26 mouse cellular contexts compared by ENCODE assay signal in genomic region chr7:99362137-99362536, GRCm38 (mm10). TPM values are rescaled to one million over a fixed set of nuclear protein-coding genes. Genes with fewer than 3 reads are reported as not detected.
A peak's percentile ranks its signal among the peaks of the same experiment; 100 is the strongest.
DNase-seq lines count a peak whose midpoint lies in the region; ATAC-seq and TF ChIP-seq lines count a peak whose summit lies in the region.
"Had no signal": no experiment of that assay in that cellular context is flagged by ENCODE, and none has a peak within 500 bp of the region (broad histone marks: within the 10 kb centered on the region; RNA-seq: fewer than 3 reads in every experiment).

No protein-coding gene starts in this region.

- DNase-seq in hindbrain, embryonic 10.5 days (ENCODE audit: low spot score), result no peak
- DNase-seq in midbrain, embryonic 10.5 days (ENCODE audit: low spot score), result no peak
- DNase-seq in embryonic facial prominence, embryonic 10.5 days (ENCODE audit: low spot score), result no peak
- DNase-seq in urinary bladder, postnatal 10 days (ENCODE audit: low spot score), result no peak
- DNase-seq in cerebellum, adult 11-12 months, result no peak
- DNase-seq: adrenal gland, adult 2 months; adrenal gland, postnatal 14 days; B cell, adult 2 months; cerebellum, adult 11 months; cerebellum, adult 8-10 months; cerebellum, postnatal 10 days; cerebellum, postnatal 36 days; embryo, embryonic 11 days; gastrocnemius, adult 2 months; gastrocnemius, postnatal 14 days; heart, adult 11 months; heart, postnatal 36 days; kidney, adult 11 months had no signal

- peaks cover 4% of the 10 kb centered on the region; the same call in 1 of the 2 replicates for H3K9me3 ChIP-seq in hindbrain, embryonic 10.5 days
- no peaks in the 10 kb centered on the region for H3K9me3 ChIP-seq in hindbrain, embryonic 16.5 days (ENCODE audit: control insufficient read depth, low read length)
- H3K9me3 ChIP-seq in midbrain, embryonic 10.5 days (replicated peaks), result 0 out of 2 replicates have a peak, but pooled peaks cover 6% of the 10 kb centered on the region
- H3K9me3 ChIP-seq in midbrain, embryonic 16.5 days (replicated peaks; ENCODE audit: control insufficient read depth, low read length, poor library complexity, severe bottlenecking), result no peaks in the 10 kb centered on the region
- H3K9me3 ChIP-seq in embryonic facial prominence, embryonic 10.5 days, result peaks cover 5% of the 10 kb centered on the region; the same call in 1 of the 2 replicates
- H3K9me3 ChIP-seq: hindbrain, embryonic 15.5 days; intestine, embryonic 15.5 days had no signal

- H3K4me2 ChIP-seq in hindbrain, embryonic 16.5 days (ENCODE audit: low read length), result no peak overlapping the region
- H3K4me2 ChIP-seq in midbrain, embryonic 16.5 days (ENCODE audit: low read length), result no peak overlapping the region
- peak overlapping the region; percentile 40 for H3K4me2 ChIP-seq in myocyte (ENCODE audit: low read depth)
- H3K4me2 ChIP-seq: heart, embryonic 11.5 days; hindbrain, embryonic 15.5 days; intestine, embryonic 15.5 days had no signal

- peaks cover 47% of the 10 kb centered on the region for H3K4me1 ChIP-seq in hindbrain, embryonic 10.5 days (replicated peaks)
- peaks cover 22% of the 10 kb centered on the region for H3K4me1 ChIP-seq in hindbrain, embryonic 16.5 days (ENCODE audit: control insufficient read depth, insufficient read depth, low read depth, low read length)
- peaks cover 45% of the 10 kb centered on the region for H3K4me1 ChIP-seq in midbrain, embryonic 10.5 days
- H3K4me1 ChIP-seq in midbrain, embryonic 16.5 days (ENCODE audit: control insufficient read depth, insufficient read depth, low read length), result peaks cover 23% of the 10 kb centered on the region
- H3K4me1 ChIP-seq in embryonic facial prominence, embryonic 10.5 days, result peaks cover 48% of the 10 kb centered on the region

- no peaks in the 10 kb centered on the region for H3K36me3 ChIP-seq in hindbrain, embryonic 10.5 days
- no peaks in the 10 kb centered on the region for H3K36me3 ChIP-seq in hindbrain, embryonic 16.5 days (ENCODE audit: control insufficient read depth, insufficient read depth, low read length)
- H3K36me3 ChIP-seq in midbrain, embryonic 10.5 days, result no peaks in the 10 kb centered on the region
- no peaks in the 10 kb centered on the region for H3K36me3 ChIP-seq in midbrain, embryonic 16.5 days (ENCODE audit: control insufficient read depth, insufficient read depth, low read length)
- H3K36me3 ChIP-seq in embryonic facial prominence, embryonic 10.5 days (replicated peaks), result no peaks in the 10 kb centered on the region
- no peaks in the 10 kb centered on the region for H3K36me3 ChIP-seq in myocyte (ENCODE audit: control insufficient read depth, insufficient read depth)
- H3K36me3 ChIP-seq: hindbrain, embryonic 15.5 days; intestine, embryonic 15.5 days had no signal

- H3K9ac ChIP-seq in hindbrain, embryonic 16.5 days (ENCODE audit: low read depth, low read length), result no peak overlapping the region
- H3K9ac ChIP-seq in midbrain, embryonic 16.5 days (ENCODE audit: low read depth, low read length), result no peak overlapping the region
- H3K9ac ChIP-seq: hindbrain, embryonic 15.5 days; intestine, embryonic 15.5 days had no signal

- H3K27me3 ChIP-seq in hindbrain, embryonic 10.5 days (ENCODE audit: insufficient read depth, poor library complexity, severe bottlenecking), result 0 out of 2 replicates have a peak, but pooled peaks cover 6% of the 10 kb centered on the region
- no peaks in the 10 kb centered on the region for H3K27me3 ChIP-seq in hindbrain, embryonic 16.5 days (replicated peaks; ENCODE audit: control insufficient read depth, insufficient read depth, low read length)
- 0 out of 2 replicates have a peak, but pooled peaks cover 8% of the 10 kb centered on the region for H3K27me3 ChIP-seq in midbrain, embryonic 10.5 days (ENCODE audit: low read depth, poor library complexity, severe bottlenecking)
- no peaks in the 10 kb centered on the region for H3K27me3 ChIP-seq in midbrain, embryonic 16.5 days (ENCODE audit: control insufficient read depth, insufficient read depth, low read depth, low read length)
- no peaks in the 10 kb centered on the region for H3K27me3 ChIP-seq in embryonic facial prominence, embryonic 10.5 days (replicated peaks; ENCODE audit: low read depth, poor library complexity, severe bottlenecking)
- H3K27me3 ChIP-seq in myocyte (ENCODE audit: control insufficient read depth, insufficient read depth, insufficient read length), result no peaks in the 10 kb centered on the region
- H3K27me3 ChIP-seq: hindbrain, embryonic 15.5 days; intestine, embryonic 15.5 days had no signal

- 81% methylated on average over 2 of the region's 2 CpGs for WGBS in hindbrain, embryonic 10.5 days
- 93% methylated on average over 2 of the region's 2 CpGs for WGBS in hindbrain, embryonic 16.5 days
- WGBS in midbrain, embryonic 10.5 days, result 82% methylated on average over 2 of the region's 2 CpGs
- WGBS in midbrain, embryonic 16.5 days, result 96% methylated on average over 2 of the region's 2 CpGs
- 96% methylated on average over 2 of the region's 2 CpGs for WGBS in embryonic facial prominence, embryonic 10.5 days

- H3K4me3 ChIP-seq in hindbrain, embryonic 10.5 days, result no peak overlapping the region
- no peak overlapping the region for H3K4me3 ChIP-seq in hindbrain, embryonic 16.5 days (ENCODE audit: low read length)
- H3K4me3 ChIP-seq in midbrain, embryonic 10.5 days, result no peak overlapping the region
- H3K4me3 ChIP-seq in midbrain, embryonic 16.5 days (ENCODE audit: low read depth, low read length), result no peak overlapping the region
- no peak overlapping the region for H3K4me3 ChIP-seq in embryonic facial prominence, embryonic 10.5 days
- no peak overlapping the region for H3K4me3 ChIP-seq in myocyte
- H3K4me3 ChIP-seq: gastrocnemius, adult 2 months; hindbrain, embryonic 15.5 days; intestine, embryonic 15.5 days had no signal

- H3ac ChIP-seq in myocyte (ENCODE audit: control insufficient read depth, insufficient read length), result no peak overlapping the region

- peak; percentile 5 for TF ChIP-seq POLR2A in myocyte (IDR thresholded peaks at IDR 0.05; ENCODE audit: insufficient read length, low read depth)

- H3K27ac ChIP-seq in hindbrain, embryonic 10.5 days, result peak overlapping the region; percentile 54; the same call in 1 of the 2 replicates
- no peak overlapping the region for H3K27ac ChIP-seq in hindbrain, embryonic 16.5 days (ENCODE audit: low read depth, low read length)
- 0 out of 2 replicates have a peak overlapping the region, but pooled peaks have one; percentile 95 for H3K27ac ChIP-seq in midbrain, embryonic 10.5 days (replicated peaks)
- H3K27ac ChIP-seq in midbrain, embryonic 16.5 days (ENCODE audit: low read length), result no peak overlapping the region
- H3K27ac ChIP-seq in embryonic facial prominence, embryonic 10.5 days (replicated peaks), result peak overlapping the region; percentile 94; the same call in 1 of the 2 replicates
- H3K27ac ChIP-seq: gastrocnemius, adult 2 months had no signal

- H3K79me2 ChIP-seq in myocyte (ENCODE audit: control insufficient read depth, insufficient read depth), result no peaks in the 10 kb centered on the region

- ATAC-seq in hindbrain, embryonic 16.5 days, result no peak
- ATAC-seq in midbrain, embryonic 16.5 days, result no peak
- ATAC-seq: CD4-positive, CD25-positive, alpha-beta regulatory T cell, adult 4 months; forebrain, embryonic 14.5 days; intestine, embryonic 15.5 days had no signal

TF ChIP-seq in myocyte, 11 proteins besides CTCF, POLR2A, EP300 and RAD21:
- no peak for TF ChIP-seq USF1 (IDR thresholded peaks at IDR 0.05; ENCODE audit: low read depth)
- TF ChIP-seq POLR2AphosphoS2 (IDR thresholded peaks at IDR 0.05; ENCODE audit: insufficient read length, low read depth), result no peak
- peak in 2 of 3 experiments; percentile 72 to 80 for TF ChIP-seq MYOG (IDR thresholded peaks at IDR 0.05; ENCODE audit: control insufficient read depth in 1 of 3, insufficient read depth in 1 of 3, insufficient read length in 2 of 3, low read depth in 2 of 3)
- TF ChIP-seq TCF3 (IDR thresholded peaks at IDR 0.05; ENCODE audit: insufficient read length, low read depth), result peak; percentile 35
- peak; percentile 62 to 87 (median 80) for TF ChIP-seq MYOD1 (IDR thresholded peaks at IDR 0.05; ENCODE audit: control insufficient read depth in 1 of 3, insufficient read length in 2 of 3, low read depth in 2 of 3)
- peak; percentile 14 for TF ChIP-seq TCF12 (IDR thresholded peaks at IDR 0.05; ENCODE audit: insufficient read depth, poor library complexity, severe bottlenecking)
- no peak for TF ChIP-seq MAX (IDR thresholded peaks at IDR 0.05; ENCODE audit: low read depth)
TF ChIP-seq in myocyte: peak in this region for 4.

RNA-seq across cellular contexts. Expression of gene Serpinh1, which starts 9.1 kb away (rescaled TPM):
- polyA plus RNA-seq in hindbrain, embryonic 10.5 days (2016; fragmentation: Nextera tagmentation; extraction: Ambion mirVana), result 861 and 996 TPM in 2 replicates
- 261 and 355 TPM in 2 replicates for polyA plus RNA-seq in hindbrain, embryonic 16.5 days (2015; fragmentation: Nextera tagmentation; extraction: Ambion mirVana)
- polyA plus RNA-seq in midbrain, embryonic 10.5 days (2016; fragmentation: Nextera tagmentation; extraction: Ambion mirVana), result 789 and 882 TPM in 2 replicates
- polyA plus RNA-seq in midbrain, embryonic 16.5 days (2015; fragmentation: Nextera tagmentation; extraction: Ambion mirVana), result 185 and 203 TPM in 2 replicates
- 1,061 and 1,072 TPM in 2 replicates for polyA plus RNA-seq in embryonic facial prominence, embryonic 10.5 days (2016; fragmentation: Nextera tagmentation; extraction: Ambion mirVana)
- 1,713 TPM for polyA plus RNA-seq in myocyte (2012; fragmentation: generic; extraction: Trizol)

RNA-seq across cellular contexts. Expression of gene Gdpd5, which starts 19.1 kb away (rescaled TPM):
- polyA plus RNA-seq in hindbrain, embryonic 10.5 days (2016; fragmentation: Nextera tagmentation; extraction: Ambion mirVana), result 33.8 and 43.8 TPM in 2 replicates
- 36.9 and 43.8 TPM in 2 replicates for polyA plus RNA-seq in hindbrain, embryonic 16.5 days (2015; fragmentation: Nextera tagmentation; extraction: Ambion mirVana)
- polyA plus RNA-seq in midbrain, embryonic 10.5 days (2016; fragmentation: Nextera tagmentation; extraction: Ambion mirVana), result 23.5 and 28.2 TPM in 2 replicates
- 45.0 and 55.6 TPM in 2 replicates for polyA plus RNA-seq in midbrain, embryonic 16.5 days (2015; fragmentation: Nextera tagmentation; extraction: Ambion mirVana)
- polyA plus RNA-seq in embryonic facial prominence, embryonic 10.5 days (2016; fragmentation: Nextera tagmentation; extraction: Ambion mirVana), result 21.4 TPM in 2 replicates
- polyA plus RNA-seq in myocyte (2012; fragmentation: generic; extraction: Trizol), result 9.5 TPM

Comparison
In these comparisons a context has a peak if more than half of its experiments do, and no peak if none do; other contexts are left out.
1. H3K27ac ChIP-seq: peak in hindbrain, embryonic 10.5 days (single experiment), midbrain, embryonic 10.5 days (single experiment) and embryonic facial prominence, embryonic 10.5 days (single experiment); none in hindbrain, embryonic 16.5 days (single experiment) and midbrain, embryonic 16.5 days (single experiment).